ENCODE assay signal across 10 mouse cellular contexts in genomic region chr2:120279961-120280360, GRCm38 (mm10). TPM values are rescaled to one million over a fixed set of nuclear protein-coding genes. Genes with fewer than 3 reads are reported as not detected.
DNase-seq lines count a peak whose midpoint lies in the region; ATAC-seq and TF ChIP-seq lines count a peak whose summit lies in the region.
"Had no signal": no experiment of that assay in that cellular context is flagged by ENCODE, and none has a peak within 500 bp of the region (broad histone marks: within the 10 kb centered on the region; RNA-seq: fewer than 3 reads in every experiment).

No protein-coding gene starts in this region.

- H3K9ac ChIP-seq in ES-E14 (ENCODE audit: insufficient read depth, low read depth, low read length, poor library complexity, severe bottlenecking), result no peak overlapping the region
- H3K9ac ChIP-seq: embryonic facial prominence, embryonic 12.5 days; midbrain, embryonic 12.5 days had no signal

- peak; percentile 66 for DNase-seq in heart, embryonic 10.5 days (ENCODE audit: low spot score)
- no peak for DNase-seq in heart, postnatal 25 days (ENCODE audit: low spot score)
- DNase-seq in ES-E14 (ENCODE audit: low read depth, low spot score), result peak; percentile 31
- peak; percentile 64 to 75 for DNase-seq in cerebellum, adult 2 months
- peak; percentile 66 for DNase-seq in gastrocnemius, adult 2 months
- DNase-seq in layer of hippocampus, postnatal 36 days, result peak; percentile 41 to 50

- in situ Hi-C loops in ES-E14 (cut with MboI; ENCODE audit: low sequenced_read_pairs in 2 of 2, unreplicated experiment in 2 of 2), result loop anchor here (5.0 to 25.0 kb wide), 3 partner anchors 88 to 105 kb away; no protein-coding TSS in a partner anchor

- intact Hi-C loops in heart, postnatal 25 days (cut with DNase I), result loop anchor here (5.0 kb wide), 2 partner anchors 108 to 193 kb away; no protein-coding TSS in a partner anchor
- intact Hi-C loops in gastrocnemius, adult 2 months (cut with DNase I), result loop anchor here (5.0 kb wide), 1 partner anchor 198 kb away; no protein-coding TSS in a partner anchor

- 15% methylated on average over 8 of the region's 8 CpGs for WGBS in heart, embryonic 10.5 days
- WGBS in cerebellum, adult 2 months, result 15% methylated on average over 8 of the region's 8 CpGs

- no peak for TF ChIP-seq POLR2A in cerebellum, adult 2 months (IDR thresholded peaks at IDR 0.05; ENCODE audit: borderline replicate concordance, insufficient read depth, low read length)
- TF ChIP-seq POLR2A in testis, adult 2 months (IDR thresholded peaks at IDR 0.05; ENCODE audit: control insufficient read depth, low read depth, low read length), result no peak

- no peaks in the 10 kb centered on the region for H3K9me3 ChIP-seq in heart, embryonic 10.5 days
- no peaks in the 10 kb centered on the region for H3K9me3 ChIP-seq in ES-E14 (ENCODE audit: control insufficient read depth, insufficient read depth, low read depth, low read length)
- H3K9me3 ChIP-seq: embryonic facial prominence, embryonic 12.5 days; midbrain, embryonic 12.5 days had no signal

- 0 out of 2 replicates have a peak, but pooled peaks have one; percentile 43 for ATAC-seq in megakaryocyte-erythroid progenitor cell, adult 5-6 weeks (replicated peaks; ENCODE audit: low FRiP score, low TSS enrichment, poor library complexity, severe bottlenecking)

- H3K36me3 ChIP-seq in heart, embryonic 10.5 days, result no peaks in the 10 kb centered on the region
- no peaks in the 10 kb centered on the region for H3K36me3 ChIP-seq in ES-E14 (ENCODE audit: control insufficient read depth, insufficient read depth, low read length, poor library complexity, severe bottlenecking)
- no peaks in the 10 kb centered on the region for H3K36me3 ChIP-seq in testis, adult 2 months (ENCODE audit: control insufficient read depth, insufficient read depth, low read length)
- H3K36me3 ChIP-seq: embryonic facial prominence, embryonic 12.5 days; midbrain, embryonic 12.5 days had no signal

- H3K4me1 ChIP-seq in heart, embryonic 10.5 days, result 0 out of 2 replicates have a peak, but pooled peaks cover 3% of the 10 kb centered on the region
- H3K4me1 ChIP-seq in ES-E14 (ENCODE audit: control insufficient read depth in 2 of 2, insufficient read depth in 2 of 2, low read length in 2 of 2, poor library complexity in 1 of 2), result 0 out of 4 replicates have a peak, but pooled peaks cover 0 to 3% of the 10 kb centered on the region in 2 experiments
- H3K4me1 ChIP-seq in cerebellum, adult 2 months (ENCODE audit: control insufficient read depth, insufficient read depth, low read length), result peaks cover under 1% of the 10 kb centered on the region
- peaks cover 8% of the 10 kb centered on the region for H3K4me1 ChIP-seq in testis, adult 2 months (ENCODE audit: control insufficient read depth, insufficient read depth, low read length)
- H3K4me1 ChIP-seq: embryonic facial prominence, embryonic 12.5 days; midbrain, embryonic 12.5 days had no signal

- no peak overlapping the region for H3K27ac ChIP-seq in heart, embryonic 10.5 days
- H3K27ac ChIP-seq in ES-E14 (ENCODE audit: insufficient read depth, low read depth, low read length, poor library complexity, severe bottlenecking), result no peak overlapping the region
- H3K27ac ChIP-seq in cerebellum, adult 2 months (ENCODE audit: insufficient read depth, low read length), result no peak overlapping the region
- H3K27ac ChIP-seq in gastrocnemius, adult 2 months, result no peak overlapping the region
- no peak overlapping the region for H3K27ac ChIP-seq in testis, adult 2 months (ENCODE audit: control insufficient read depth, insufficient read depth, low read depth, low read length)
- H3K27ac ChIP-seq: embryonic facial prominence, embryonic 12.5 days; midbrain, embryonic 12.5 days had no signal

- no peaks in the 10 kb centered on the region for H3K27me3 ChIP-seq in heart, embryonic 10.5 days (ENCODE audit: insufficient read depth, poor library complexity, severe bottlenecking)
- H3K27me3 ChIP-seq in cerebellum, adult 2 months (ENCODE audit: control insufficient read depth, insufficient read depth, low read length), result no peaks in the 10 kb centered on the region
- no peaks in the 10 kb centered on the region for H3K27me3 ChIP-seq in testis, adult 2 months (ENCODE audit: control insufficient read depth, insufficient read depth, low read length)
- H3K27me3 ChIP-seq: embryonic facial prominence, embryonic 12.5 days; midbrain, embryonic 12.5 days had no signal

- TF ChIP-seq CTCF in cerebellum, adult 2 months (IDR thresholded peaks at IDR 0.05; ENCODE audit: borderline replicate concordance, insufficient read depth, low read depth, low read length), result peak; percentile 79
- TF ChIP-seq CTCF in gastrocnemius, adult 2 months (IDR thresholded peaks at IDR 0.05), result peak; percentile 91; the same call in 1 of the 2 replicates
- TF ChIP-seq CTCF in testis, adult 2 months (IDR thresholded peaks at IDR 0.05; ENCODE audit: control insufficient read depth, insufficient read depth, insufficient replicate concordance, low read depth, low read length), result peak; percentile 82

- no peak overlapping the region for H3K4me3 ChIP-seq in heart, embryonic 10.5 days
- H3K4me3 ChIP-seq in ES-E14 (ENCODE audit: insufficient read depth in 1 of 2, low read depth in 1 of 2, low read length in 2 of 2, poor library complexity in 1 of 2, severe bottlenecking in 1 of 2), result no peak overlapping the region
- H3K4me3 ChIP-seq in cerebellum, adult 2 months (replicated peaks; ENCODE audit: insufficient read depth, low read depth, low read length), result no peak overlapping the region
- no peak overlapping the region for H3K4me3 ChIP-seq in gastrocnemius, adult 2 months
- peak overlapping the region; percentile 59 for H3K4me3 ChIP-seq in testis, adult 2 months (ENCODE audit: control insufficient read depth, low read depth, low read length)
- H3K4me3 ChIP-seq: embryonic facial prominence, embryonic 12.5 days; midbrain, embryonic 12.5 days had no signal

TF ChIP-seq in ES-E14, 5 proteins besides CTCF, POLR2A, EP300 and RAD21:
- TF ChIP-seq CHD2 (IDR thresholded peaks at IDR 0.05; ENCODE audit: low read depth, low read length), result no peak
- no peak for TF ChIP-seq HCFC1 (IDR thresholded peaks at IDR 0.05; ENCODE audit: borderline replicate concordance, insufficient read depth, low read length)
- peak; percentile 20; the same call in 1 of the 2 replicates for TF ChIP-seq ZC3H11A (IDR thresholded peaks at IDR 0.05; ENCODE audit: borderline replicate concordance, low read depth, low read length)

RNA-seq across cellular contexts. Expression of gene Pla2g4d, which starts 9.0 kb away (rescaled TPM):
- 0.04 TPM in 1 of 2 replicates, not detected in the other for polyA plus RNA-seq in heart, embryonic 10.5 days (2016; fragmentation: Nextera tagmentation; extraction: Ambion mirVana)
- total RNA-seq in heart, postnatal 25 days (2021), result not detected
- not detected in 2 replicates for total RNA-seq in ES-E14 (2012; rRNA removed)
- 0.07 and 0.08 TPM in 2 replicates for polyA plus RNA-seq in cerebellum, adult 2 months (2012; rRNA removed)
- total RNA-seq in gastrocnemius, adult 2 months (2021), result not detected
- total RNA-seq in layer of hippocampus, postnatal 36 days (2021), result not detected
- not detected in 2 replicates for total RNA-seq in megakaryocyte-erythroid progenitor cell, adult 5-6 weeks (2014; fragmentation: Nextera tagmentation)
- total RNA-seq in megakaryocyte-erythroid progenitor cell, adult 5-6 weeks (2017), result not detected in 2 replicates
- polyA plus RNA-seq in testis, adult 2 months (2012; rRNA removed), result 5.8 and 6.2 TPM in 2 replicates
- polyA plus RNA-seq: midbrain, embryonic 12.5 days had no signal

RNA-seq across cellular contexts. Expression of gene Pla2g4f, which starts 34.0 kb away (rescaled TPM):
- polyA plus RNA-seq in heart, embryonic 10.5 days (2016; fragmentation: Nextera tagmentation; extraction: Ambion mirVana), result 0.05 TPM in 1 of 2 replicates, not detected in the other
- not detected for total RNA-seq in heart, postnatal 25 days (2021)
- total RNA-seq in ES-E14 (2012; rRNA removed), result 0.89 and 2.1 TPM in 2 replicates
- polyA plus RNA-seq in cerebellum, adult 2 months (2012; rRNA removed), result 0.05 and 0.07 TPM in 2 replicates
- not detected for total RNA-seq in gastrocnemius, adult 2 months (2021)
- not detected for total RNA-seq in layer of hippocampus, postnatal 36 days (2021)
- not detected in 2 replicates for total RNA-seq in megakaryocyte-erythroid progenitor cell, adult 5-6 weeks (2014; fragmentation: Nextera tagmentation)
- not detected in 2 replicates for total RNA-seq in megakaryocyte-erythroid progenitor cell, adult 5-6 weeks (2017)
- 0.20 and 0.31 TPM in 2 replicates for polyA plus RNA-seq in testis, adult 2 months (2012; rRNA removed)

RNA-seq across cellular contexts. Expression of gene Pla2g4e, which starts 34.8 kb away (rescaled TPM):
- 0.52 and 0.54 TPM in 2 replicates for polyA plus RNA-seq in heart, embryonic 10.5 days (2016; fragmentation: Nextera tagmentation; extraction: Ambion mirVana)
- 1 to 10 TPM; 3.6 to 4.0 TPM for total RNA-seq in heart, postnatal 25 days (2021)
- 0.74 and 1.1 TPM in 2 replicates for total RNA-seq in ES-E14 (2012; rRNA removed)
- 9.5 and 9.7 TPM in 2 replicates for polyA plus RNA-seq in cerebellum, adult 2 months (2012; rRNA removed)
- total RNA-seq in gastrocnemius, adult 2 months (2021), result 10 to 100 TPM; 27.8 to 31.8 TPM
- 10 to 100 TPM; 10.2 to 10.3 TPM for total RNA-seq in layer of hippocampus, postnatal 36 days (2021)
- total RNA-seq in megakaryocyte-erythroid progenitor cell, adult 5-6 weeks (2014; fragmentation: Nextera tagmentation), result not detected in 2 replicates
- not detected in 2 replicates for total RNA-seq in megakaryocyte-erythroid progenitor cell, adult 5-6 weeks (2017)
- 0.68 and 1.1 TPM in 2 replicates for polyA plus RNA-seq in testis, adult 2 months (2012; rRNA removed)
